Mouse (Mus musculus) embryonic facial prominence, embryonic 12.5 days (tissue): ENCODE data around the gene Fli1. TPM values are rescaled to one million over a fixed set of nuclear protein-coding genes. Genes with fewer than 3 reads are reported as not detected.

Experiments
- ATAC-seq: fragments of 200-750 bp; cut with Nextera tagmentation; 2 replicates; pipeline ENCODE4 v1.8.0; 2017; ENCODE audit not compliant: insufficient number of reproducible peaks, insufficient read depth, low FRiP score, low TSS enrichment
- H3K27ac ChIP-seq: fragments of 300-500 bp; sonication (generic); 2 replicates; pipeline ENCODE4 v1.5.1; 2016; ENCODE audit warnings: mild to moderate bottlenecking
- H3K27me3 ChIP-seq: fragments of 300-500 bp; sonication (generic); 2 replicates; pipeline ENCODE4 v1.6.1; 2016; ENCODE audit warnings: mild to moderate bottlenecking, moderate library complexity
- H3K36me3 ChIP-seq: fragments of 300-500 bp; sonication (generic); 2 replicates; pipeline ENCODE4 v1.6.1; 2016; ENCODE audit warnings: mild to moderate bottlenecking
- H3K4me1 ChIP-seq: fragments of 300-500 bp; sonication (generic); 2 replicates; pipeline ENCODE4 v1.6.1; 2016
- H3K4me2 ChIP-seq: fragments of 300-500 bp; sonication (generic); replicated peaks from 2 replicates; pipeline ENCODE4 v1.6.1; 2016; ENCODE audit warnings: mild to moderate bottlenecking, moderate library complexity
- H3K4me3 ChIP-seq: fragments of 300-500 bp; sonication (generic); 2 replicates; pipeline ENCODE4 v1.5.1; 2016; ENCODE audit warnings: mild to moderate bottlenecking
- H3K9ac ChIP-seq: fragments of 300-500 bp; sonication (generic); 2 replicates; pipeline ENCODE4 v1.6.1; 2016; ENCODE audit warnings: mild to moderate bottlenecking, moderate library complexity
- H3K9me3 ChIP-seq: fragments of 300-500 bp; sonication (generic); 2 replicates; pipeline ENCODE4 v1.6.1; 2016; ENCODE audit warnings: mild to moderate bottlenecking, moderate library complexity
- WGBS: fragments of 180-500 bp; shearing (Covaris S2); methylation state at CpG from one replicate; pipeline ENCODE4 v1.1.7; 2016; 5-methylcytosine and 5-hydroxymethylcytosine counted together
- polyA plus RNA-seq: library from polyadenylated mRNA; unstranded; fragments of >200 nt; fragmentation: Nextera tagmentation; extraction: Ambion mirVana; gene quantifications from 2 replicates; pipeline ENCODE4 v1.2.1, GENCODE M21; 2016

Fli1 gene
- polyA plus RNA-seq, result 39.2 and 40.9 TPM in 2 replicates

DNA sequence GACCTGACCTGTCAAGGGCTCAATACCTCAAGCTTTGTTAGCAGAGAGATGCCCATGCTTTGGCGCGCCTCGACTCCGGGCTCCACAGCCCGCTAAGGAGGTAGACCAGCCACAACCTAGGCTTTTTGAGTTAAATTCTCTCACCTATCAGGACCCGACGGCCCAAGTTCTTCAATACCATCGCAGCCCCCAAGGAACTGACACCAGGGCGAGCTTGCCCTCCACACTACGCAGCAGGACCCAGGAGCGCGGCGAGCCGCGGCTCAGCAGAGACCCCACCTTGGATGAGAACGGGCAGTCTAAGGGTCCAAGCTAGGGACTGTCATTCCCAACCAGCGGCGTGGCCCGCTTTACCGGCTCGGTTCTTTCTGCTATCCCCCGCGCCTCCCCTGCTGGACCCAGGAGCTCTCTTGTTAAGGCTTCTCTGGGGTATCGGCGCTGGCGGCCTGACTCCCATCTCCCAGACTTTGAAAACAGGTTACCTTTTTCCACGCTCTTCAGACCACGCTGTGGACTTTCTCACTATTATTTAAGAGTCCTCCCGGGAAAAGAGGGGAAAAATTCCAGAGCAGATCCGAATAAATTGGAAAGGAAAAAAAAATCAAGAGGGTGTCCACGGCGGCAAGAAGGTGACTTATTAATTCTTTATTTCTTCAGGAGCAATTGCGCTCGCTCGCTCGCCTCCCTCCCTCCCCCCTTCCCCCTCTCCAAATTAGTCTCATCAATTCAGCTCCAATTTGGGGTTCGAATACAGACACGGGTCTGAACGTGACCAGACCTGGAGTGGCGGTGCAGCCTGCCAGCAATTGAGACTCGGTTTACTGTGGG, at the start of gene Fli1:
Gene Fli1 (minus strand): TSS at position 650 of the 828 bp plus-strand sequence.
- Histone ChIP-seq H3K36me3 (no peaks in the 10 kb centered on the region), H3K27ac (peak within 1 kb of the TSS; percentile 92), H3K4me1 (peaks cover 70% of the 10 kb centered on the region), H3K4me2 (peak within 1 kb of the TSS; percentile 75), H3K9ac (peak within 1 kb of the TSS; percentile 96), H3K4me3 (peak within 1 kb of the TSS; percentile 74), H3K9me3 (no peaks in the 10 kb centered on the region), H3K27me3 (peaks cover 22% of the 10 kb centered on the region)
- under 1% methylated on average over 41 of the region's 41 CpGs for WGBS
- no peak for ATAC-seq

DNA sequence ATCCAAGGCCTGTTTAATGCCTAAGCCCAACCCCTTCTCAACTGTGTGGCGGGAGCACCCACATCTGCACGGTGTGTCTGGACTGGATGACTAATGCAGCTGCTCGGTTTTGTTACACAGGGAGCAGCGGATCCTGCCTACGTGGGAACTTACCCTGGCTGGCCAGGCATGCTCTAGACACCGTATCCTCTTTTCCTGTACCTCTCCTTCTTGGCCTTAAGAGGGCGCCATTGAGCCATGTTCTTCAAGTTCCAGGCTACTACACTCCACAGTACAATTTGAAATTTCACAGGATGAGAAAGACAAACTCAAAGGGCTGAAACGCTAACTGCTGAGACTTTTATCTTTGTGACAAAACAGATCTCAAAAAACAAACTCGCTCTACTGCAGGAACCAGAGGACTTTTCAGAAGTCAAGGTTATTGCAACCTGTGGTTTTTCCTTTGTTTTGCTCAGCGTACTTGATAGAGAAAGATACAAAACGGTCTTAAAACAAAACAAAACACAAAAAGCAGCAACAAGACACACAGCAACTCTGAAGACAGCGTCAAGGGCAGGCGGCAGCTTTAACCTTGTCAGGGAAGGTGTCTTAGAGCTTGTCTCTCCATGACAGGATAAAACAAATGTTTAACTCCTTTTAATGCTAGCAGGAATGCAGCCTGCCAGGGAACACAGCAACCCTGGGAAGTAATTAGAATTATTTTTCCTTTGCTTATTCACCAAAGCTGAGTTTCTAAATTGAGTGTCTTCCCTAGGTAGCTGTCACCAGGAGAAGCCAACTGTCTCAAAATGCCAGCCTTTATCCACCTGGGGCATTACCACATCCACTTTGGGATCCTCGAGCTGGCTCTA, 49.3 kb upstream of the Fli1 start:
- H3K9ac ChIP-seq, result no peak overlapping the region
- H3K4me2 ChIP-seq, result peak overlapping the region; percentile 7; the same call in 1 of the 2 replicates
- no peak overlapping the region for H3K27ac ChIP-seq
- no peak overlapping the region for H3K4me3 ChIP-seq
- H3K27me3 ChIP-seq, result no peaks in the 10 kb centered on the region
- H3K4me1 ChIP-seq, result peaks cover 17% of the 10 kb centered on the region; the same call in 1 of the 2 replicates
- peak; percentile 73 for ATAC-seq
- WGBS, result 7% methylated on average over 14 of the region's 14 CpGs
- no peaks in the 10 kb centered on the region for H3K9me3 ChIP-seq
- H3K36me3 ChIP-seq, result no peaks in the 10 kb centered on the region

GRCm38 (mm10) chr9:32590571-32590970, 47.9 kb upstream of the Fli1 start:
- Histone ChIP-seq H3K27me3 (no peaks in the 10 kb centered on the region), H3K9ac (no peak overlapping the region), H3K27ac (no peak overlapping the region), H3K9me3 (no peaks in the 10 kb centered on the region), H3K4me1 (peaks cover 17% of the 10 kb centered on the region; the same call in 1 of the 2 replicates), H3K36me3 (no peaks in the 10 kb centered on the region), H3K4me3 (no peak overlapping the region), H3K4me2 (no peak overlapping the region)
- WGBS, result 48% methylated on average over 5 of the region's 5 CpGs
- ATAC-seq, result no peak

DNA sequence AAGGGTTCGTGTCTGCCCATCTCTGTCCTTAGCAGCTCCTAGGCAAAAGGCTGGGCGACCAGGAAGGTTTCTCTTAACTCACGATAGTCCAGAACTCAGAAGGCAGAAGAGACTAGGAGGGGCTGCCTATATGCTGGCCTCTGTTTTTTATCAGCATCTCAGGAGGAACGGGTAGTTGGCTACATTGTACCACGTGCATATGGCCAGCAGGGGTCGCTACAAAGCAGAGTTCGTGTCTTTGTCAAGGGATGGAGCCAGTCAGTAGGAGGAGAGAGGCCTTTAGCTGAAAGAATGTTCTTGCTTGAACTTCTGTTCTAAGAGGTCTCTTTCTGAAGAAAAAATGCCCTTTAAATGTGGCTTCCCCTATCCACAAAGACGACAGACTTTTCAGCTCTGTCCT, 47.2 kb upstream of the Fli1 start:
- H3K4me2 ChIP-seq, result no peak overlapping the region
- WGBS, result 7% methylated on average over 8 of the region's 8 CpGs
- no peaks in the 10 kb centered on the region for H3K36me3 ChIP-seq
- H3K9me3 ChIP-seq, result no peaks in the 10 kb centered on the region
- H3K4me1 ChIP-seq, result peaks cover 15% of the 10 kb centered on the region; the same call in 1 of the 2 replicates
- ATAC-seq, result no peak
- no peak overlapping the region for H3K4me3 ChIP-seq
- no peaks in the 10 kb centered on the region for H3K27me3 ChIP-seq
- no peak overlapping the region for H3K9ac ChIP-seq
- no peak overlapping the region for H3K27ac ChIP-seq

- ATAC-seq, result peak; percentile 64; the same call in 1 of the 2 replicates
- 40% methylated on average over 7 of the region's 7 CpGs for WGBS
- no peak overlapping the region for H3K4me2 ChIP-seq
These were observed 42.7 kb upstream of the Fli1 start for GRCm38 (mm10) chr9:32585357-32585756.

GRCm38 (mm10) chr9:32583905-32584304, 41.2 kb upstream of the Fli1 start:
- no peak for ATAC-seq
- Histone ChIP-seq H3K27me3 (no peaks in the 10 kb centered on the region), H3K9me3 (no peaks in the 10 kb centered on the region), H3K27ac (no peak overlapping the region), H3K36me3 (no peaks in the 10 kb centered on the region), H3K4me3 (no peak overlapping the region), H3K4me1 (0 out of 2 replicates have a peak, but pooled peaks cover 3% of the 10 kb centered on the region), H3K4me2 (no peak overlapping the region), H3K9ac (no peak overlapping the region)
- 72% methylated on average over 6 of the region's 6 CpGs for WGBS

More at GRCm38 (mm10) chr9:32585357-32585756, 42.7 kb upstream of the Fli1 start:
- H3K4me3 ChIP-seq, result no peak overlapping the region
- no peaks in the 10 kb centered on the region for H3K9me3 ChIP-seq
- no peaks in the 10 kb centered on the region for H3K36me3 ChIP-seq
- no peak overlapping the region for H3K9ac ChIP-seq
- no peak overlapping the region for H3K27ac ChIP-seq
- no peaks in the 10 kb centered on the region for H3K27me3 ChIP-seq
- 0 out of 2 replicates have a peak, but pooled peaks cover 3% of the 10 kb centered on the region for H3K4me1 ChIP-seq

DNA sequence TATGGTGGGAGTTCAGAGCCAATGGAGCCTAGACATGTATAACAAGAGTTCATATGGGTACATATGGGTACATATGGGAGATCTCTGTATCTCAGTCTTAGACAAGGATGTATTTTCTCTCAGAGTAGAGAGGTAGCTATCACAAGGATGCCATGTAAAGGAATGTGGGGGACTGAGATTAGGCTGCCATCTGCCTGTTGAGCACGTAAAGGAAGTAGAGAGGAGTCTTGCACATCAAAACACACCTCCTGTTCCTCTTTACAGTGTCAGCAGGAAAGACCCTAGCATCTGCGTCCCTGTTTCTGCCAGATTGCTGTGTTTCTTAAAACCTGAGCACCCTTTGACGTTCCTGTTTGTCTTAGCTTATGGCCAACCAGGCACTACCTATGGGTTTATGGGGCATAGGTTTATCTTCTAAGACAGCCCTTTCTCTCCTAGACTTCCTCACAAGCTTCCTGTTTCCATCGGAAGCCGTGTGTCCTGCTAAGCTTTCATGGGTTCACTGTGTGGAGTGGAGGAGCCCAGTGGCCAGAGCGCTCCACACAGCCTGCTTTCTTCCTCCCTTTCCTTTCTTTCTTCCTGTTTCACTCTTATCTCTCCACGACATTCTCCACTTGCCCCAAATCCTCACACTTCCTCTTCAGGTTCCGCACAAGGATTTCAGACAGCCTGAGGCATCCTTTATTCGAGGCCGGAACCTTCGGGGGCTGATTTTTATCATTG, 39.4 kb upstream of the Fli1 start:
- Histone ChIP-seq H3K9ac (no peak overlapping the region), H3K27ac (no peak overlapping the region), H3K4me2 (no peak overlapping the region), H3K36me3 (no peaks in the 10 kb centered on the region), H3K4me3 (no peak overlapping the region), H3K9me3 (no peaks in the 10 kb centered on the region), H3K27me3 (no peaks in the 10 kb centered on the region), H3K4me1 (0 out of 2 replicates have a peak, but pooled peaks cover 2% of the 10 kb centered on the region)
- 78% methylated on average over 11 of the region's 11 CpGs for WGBS
- ATAC-seq, result no peak

GRCm38 (mm10) chr9:32578411-32578810, 35.8 kb upstream of the Fli1 start:
- Histone ChIP-seq H3K9ac (no peak overlapping the region), H3K36me3 (no peaks in the 10 kb centered on the region), H3K27ac (no peak overlapping the region), H3K27me3 (no peaks in the 10 kb centered on the region), H3K9me3 (no peaks in the 10 kb centered on the region), H3K4me3 (no peak overlapping the region), H3K4me1 (0 out of 2 replicates have a peak, but pooled peaks cover 2% of the 10 kb centered on the region), H3K4me2 (no peak overlapping the region)
- ATAC-seq, result no peak
- WGBS, result 74% methylated on average over 2 of the region's 2 CpGs

GRCm38 (mm10) chr9:32573638-32574037, 31.0 kb upstream of the Fli1 start:
- Histone ChIP-seq H3K36me3 (no peaks in the 10 kb centered on the region), H3K27ac (no peak overlapping the region), H3K4me1 (peaks cover 10% of the 10 kb centered on the region; the same call in 1 of the 2 replicates), H3K27me3 (no peaks in the 10 kb centered on the region), H3K9me3 (no peaks in the 10 kb centered on the region), H3K4me2 (no peak overlapping the region), H3K4me3 (no peak overlapping the region), H3K9ac (no peak overlapping the region)
- no peak for ATAC-seq
- 65% methylated on average over 4 of the region's 4 CpGs for WGBS

DNA sequence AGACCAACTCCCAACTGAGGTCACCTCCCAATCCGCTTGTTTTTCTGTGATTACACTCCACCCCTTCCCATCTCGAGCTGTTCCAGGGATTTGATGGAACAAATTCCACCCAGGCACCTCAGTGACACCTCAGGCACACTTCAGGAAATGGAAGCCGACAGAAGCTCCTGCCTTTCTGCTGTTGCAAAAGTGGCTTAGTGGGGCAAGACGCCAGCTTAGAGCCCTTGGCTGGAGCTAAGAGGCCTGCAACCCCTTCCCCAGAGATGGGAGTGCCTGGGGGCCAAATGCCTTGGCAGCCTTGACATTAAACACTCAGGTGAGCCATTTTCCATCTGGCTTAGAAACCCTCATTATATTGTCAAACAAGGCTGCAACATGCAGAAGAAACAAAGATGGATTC, 29.0 kb upstream of the Fli1 start:
- Histone ChIP-seq H3K27ac (peak overlapping the region; percentile 32; the same call in 1 of the 2 replicates), H3K4me2 (no peak overlapping the region), H3K9me3 (no peaks in the 10 kb centered on the region), H3K4me1 (peaks cover 23% of the 10 kb centered on the region), H3K36me3 (no peaks in the 10 kb centered on the region), H3K27me3 (no peaks in the 10 kb centered on the region), H3K4me3 (no peak overlapping the region), H3K9ac (no peak overlapping the region)
- WGBS, result 44% methylated on average over 4 of the region's 4 CpGs
- no peak for ATAC-seq

DNA sequence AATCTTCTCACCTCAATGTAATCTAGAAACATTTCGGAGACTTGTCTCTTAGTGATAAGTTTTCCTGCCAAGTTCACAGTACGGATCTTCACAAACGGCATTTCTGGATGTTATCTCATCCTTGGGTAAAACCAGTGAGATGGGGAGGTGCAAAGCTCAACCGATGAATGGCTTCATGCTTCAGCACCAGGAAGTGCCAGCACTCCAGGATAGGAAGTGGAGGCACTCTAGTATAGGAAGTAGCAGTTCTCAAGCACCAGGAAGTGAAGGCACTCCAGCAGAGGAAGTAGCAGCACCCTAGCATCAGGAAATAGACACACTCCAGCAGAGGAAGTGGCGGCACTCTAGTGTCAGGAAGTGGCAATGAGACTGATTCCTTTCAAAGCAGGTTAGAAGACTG, 27.9 kb upstream of the Fli1 start:
- H3K27ac ChIP-seq, result no peak overlapping the region
- H3K9ac ChIP-seq, result no peak overlapping the region
- no peaks in the 10 kb centered on the region for H3K27me3 ChIP-seq
- no peaks in the 10 kb centered on the region for H3K9me3 ChIP-seq
- H3K36me3 ChIP-seq, result no peaks in the 10 kb centered on the region
- ATAC-seq, result no peak
- H3K4me2 ChIP-seq, result no peak overlapping the region
- 95% methylated on average over 5 of the region's 5 CpGs for WGBS
- H3K4me1 ChIP-seq, result peaks cover 28% of the 10 kb centered on the region
- H3K4me3 ChIP-seq, result no peak overlapping the region
